Mouse (Mus musculus) liver, embryonic 14.5 days (tissue): Measurements from ENCODE around the gene Efemp1.

Source experiments
- CTCF ChIP-seq: IDR thresholded peaks from 2 replicates; pipeline ENCODE4 v1.5.1; 2016; ENCODE audit warnings: antibody characterized with exemption, low read depth, control low read depth
- EP300 ChIP-seq: IDR thresholded peaks from 2 replicates; pipeline ENCODE4 v1.6.1; 2016; ENCODE audit warnings: antibody characterized with exemption, low read depth

DNA sequence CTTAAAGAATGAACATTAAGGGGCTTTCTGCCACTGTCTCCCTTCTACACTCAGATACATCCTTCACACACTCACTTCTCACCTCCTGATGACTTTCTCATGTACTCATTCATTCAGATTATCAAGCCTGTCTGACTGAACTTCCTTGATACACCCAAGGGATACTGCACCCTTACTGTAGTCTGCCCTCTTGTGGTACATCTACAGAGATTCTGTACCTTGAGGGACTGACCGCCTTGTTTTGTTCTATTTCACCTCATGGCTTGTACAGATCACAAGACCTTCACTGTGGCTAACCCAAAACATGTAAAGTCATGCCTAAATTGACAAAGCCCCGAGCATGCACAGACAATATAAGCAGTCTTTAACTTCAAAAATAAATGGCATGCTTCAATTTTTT lies 41.1 kb upstream of the Efemp1 start:
- TF ChIP-seq CTCF (no peak), EP300 (no peak)
